Mouse (Mus musculus) retina, postnatal 1 day (tissue): ENCODE results near the gene Rabl6.
A peak's percentile ranks its signal among the peaks of the same experiment; 100 is the strongest.

Source experiments
- DNase-seq: peaks from one replicate; pipeline ENCODE4 v3.0.0-alpha.2; 2012

The Rabl6 gene

GRCm38 (mm10) chr2:25588227-25588907, 20.0 kb downstream of the Rabl6 start:
- no peak for DNase-seq

DNA sequence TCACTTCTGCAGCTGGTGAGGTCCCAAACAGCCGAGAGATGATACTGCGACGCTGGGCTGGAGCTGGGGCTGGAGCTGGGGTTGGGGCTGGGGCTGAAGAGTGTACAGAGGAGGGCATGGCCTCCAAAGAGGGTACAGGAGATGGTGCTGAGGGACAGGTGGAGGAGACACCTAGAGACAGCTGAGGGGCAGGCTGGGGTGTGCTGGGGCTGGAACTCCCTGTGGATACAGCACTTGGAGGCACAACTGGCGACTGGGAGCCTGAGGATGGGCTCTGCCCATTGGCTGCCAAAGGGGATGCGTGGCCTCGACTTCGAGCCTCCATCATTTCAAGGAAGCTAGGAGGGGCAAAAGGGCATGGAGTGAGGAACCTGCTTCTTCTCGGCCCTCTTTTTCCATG, 21.0 kb downstream of the Rabl6 start:
- no peak for DNase-seq

GRCm38 (mm10) chr2:25585601-25586000, 22.7 kb downstream of the Rabl6 start:
- no peak for DNase-seq

DNA sequence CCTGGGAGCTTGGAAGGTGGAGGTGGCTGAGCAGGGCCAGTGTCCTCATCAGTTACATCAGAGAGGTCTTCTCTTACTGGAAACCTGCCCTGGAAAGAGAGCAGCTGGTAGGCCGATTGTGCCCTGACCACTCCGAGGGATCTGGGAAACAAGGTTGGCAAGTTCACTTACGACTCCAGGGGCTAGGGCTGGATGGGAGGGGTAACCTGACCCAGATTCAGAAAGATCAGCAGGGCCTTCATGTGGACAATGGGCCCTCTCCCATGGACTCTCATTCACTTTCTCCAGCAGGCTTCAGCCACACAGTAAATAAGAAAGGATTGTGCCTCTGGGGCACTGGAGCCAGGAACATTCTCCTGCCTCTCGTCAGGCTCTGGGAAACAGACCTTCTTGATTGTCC, 23.5 kb downstream of the Rabl6 start:
- DNase-seq, result no peak

DNA sequence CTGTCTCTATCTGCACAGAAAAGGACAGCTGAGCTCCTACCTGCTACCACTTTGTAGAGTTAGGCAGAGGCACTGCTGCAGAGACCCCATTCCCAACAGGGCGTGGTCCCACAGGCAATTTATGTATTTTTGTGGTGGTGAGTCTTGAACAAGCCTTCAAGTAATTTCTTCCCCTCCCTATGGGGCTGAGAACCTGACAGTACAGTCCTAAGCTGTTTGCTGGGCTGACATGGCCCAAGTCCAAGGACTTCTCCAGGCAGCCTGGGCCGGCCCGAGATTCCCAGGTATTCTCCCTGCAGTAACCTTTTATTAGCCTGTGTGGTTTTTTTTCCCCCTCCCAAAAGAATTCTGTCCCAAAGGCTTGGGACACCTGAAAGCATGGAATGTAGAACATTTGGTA, 24.2 kb downstream of the Rabl6 start:
- DNase-seq, result no peak

- DNase-seq, result no peak
These were observed 24.8 kb downstream of the Rabl6 start for GRCm38 (mm10) chr2:25583571-25583970.

GRCm38 (mm10) chr2:25583120-25583481, 25.2 kb downstream of the Rabl6 start:
- DNase-seq, result no peak

GRCm38 (mm10) chr2:25582466-25583119, 25.7 kb downstream of the Rabl6 start:
- peak; percentile 50 for DNase-seq

DNA sequence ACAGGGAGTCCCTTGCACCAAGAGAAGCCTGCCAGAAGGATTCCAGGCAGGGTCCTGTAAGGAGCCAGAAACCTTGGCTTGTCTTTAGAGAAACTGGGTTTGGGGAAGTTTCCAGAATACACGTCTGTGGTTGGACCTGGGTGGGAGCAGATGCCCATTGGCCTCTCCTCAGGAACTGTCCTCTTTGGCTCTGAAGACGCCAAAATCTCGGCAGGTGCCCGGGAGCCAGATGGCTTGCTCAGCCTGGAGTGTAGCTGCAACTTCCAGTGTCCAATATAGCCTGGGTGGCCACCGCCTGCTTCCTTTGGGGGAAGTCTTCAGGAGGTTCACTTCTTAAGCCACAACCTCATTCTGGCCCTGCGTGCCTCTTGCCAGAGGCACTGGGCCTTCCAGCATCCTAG, 26.4 kb downstream of the Rabl6 start:
- DNase-seq, result no peak

GRCm38 (mm10) chr2:25581294-25581864, 26.9 kb downstream of the Rabl6 start, which contains the start of gene Ajm1:
Gene Ajm1, minus strand, starts transcription at chr2:25581757.
- peak; percentile 76 for DNase-seq

DNA sequence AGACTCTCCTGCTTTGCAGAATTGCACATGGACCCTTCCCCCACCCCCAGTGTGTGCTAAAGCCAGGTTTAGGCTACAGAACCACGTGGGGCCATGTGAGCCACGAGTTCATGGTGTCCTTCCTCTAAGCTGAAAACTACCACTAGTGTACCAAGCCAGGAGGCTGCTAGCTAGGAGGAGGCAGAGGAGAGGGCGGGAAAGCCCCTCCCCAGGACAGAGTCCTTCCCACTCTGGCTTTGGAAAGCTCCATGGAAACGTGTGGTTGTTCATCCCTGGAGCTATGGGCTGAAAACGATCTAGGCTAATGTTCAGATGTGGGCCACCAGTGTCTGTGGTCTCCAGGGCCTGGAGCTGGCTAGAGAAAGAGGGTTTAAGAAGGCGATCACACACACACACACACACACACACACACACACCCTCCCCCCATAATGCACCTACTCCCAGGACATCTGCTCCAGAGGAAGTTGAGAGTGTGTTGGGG, 27.7 kb downstream of the Rabl6 start:
- no peak for DNase-seq

- peak; percentile 55 for DNase-seq
These were observed 28.4 kb downstream of the Rabl6 start for GRCm38 (mm10) chr2:25579737-25580460.

- peak; percentile 30 for DNase-seq
These were observed 29.3 kb downstream of the Rabl6 start for GRCm38 (mm10) chr2:25578796-25579736.

DNA sequence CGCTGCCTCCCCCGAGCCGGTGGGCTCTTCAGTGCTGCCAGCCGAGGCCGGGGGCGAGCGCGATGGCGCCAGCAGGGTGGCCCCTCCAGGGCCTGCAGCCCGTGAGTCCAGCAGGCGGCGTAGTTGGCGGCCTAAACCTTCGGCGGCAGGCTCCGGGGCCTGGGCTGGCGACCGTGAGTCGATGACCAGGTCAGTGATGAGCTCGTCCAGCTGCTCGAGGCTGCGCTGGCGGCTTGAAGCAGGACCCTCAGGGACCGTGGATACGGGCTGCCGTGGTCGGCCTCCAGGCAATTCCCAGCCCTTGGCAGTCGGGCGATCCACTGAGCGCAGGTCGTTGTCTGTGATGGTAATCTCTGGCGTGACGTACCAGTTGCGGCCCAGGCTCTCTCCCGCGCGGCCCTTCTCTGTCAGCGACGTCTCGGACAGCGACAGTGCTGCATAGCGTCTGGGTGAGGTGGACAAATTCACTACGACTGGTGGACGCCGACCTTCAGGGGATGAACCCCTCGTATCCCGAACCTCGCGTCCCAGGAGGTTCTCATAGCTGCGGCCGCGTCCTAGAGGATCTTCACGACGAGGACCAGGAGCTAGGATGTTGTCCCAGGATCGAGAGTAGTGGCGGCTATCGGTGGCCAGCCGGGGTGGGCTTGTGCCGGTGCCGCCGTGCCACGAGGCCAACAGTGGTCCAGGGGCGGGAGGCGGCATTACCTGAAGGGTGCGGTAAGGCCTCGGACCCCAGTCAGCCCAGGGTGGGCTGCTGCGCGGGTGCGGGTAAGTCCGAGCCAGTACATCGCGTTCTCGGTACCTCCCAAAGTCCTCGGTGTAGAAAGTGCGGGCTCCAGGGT, 30.1 kb downstream of the Rabl6 start:
- DNase-seq, result peak; percentile 63

DNA sequence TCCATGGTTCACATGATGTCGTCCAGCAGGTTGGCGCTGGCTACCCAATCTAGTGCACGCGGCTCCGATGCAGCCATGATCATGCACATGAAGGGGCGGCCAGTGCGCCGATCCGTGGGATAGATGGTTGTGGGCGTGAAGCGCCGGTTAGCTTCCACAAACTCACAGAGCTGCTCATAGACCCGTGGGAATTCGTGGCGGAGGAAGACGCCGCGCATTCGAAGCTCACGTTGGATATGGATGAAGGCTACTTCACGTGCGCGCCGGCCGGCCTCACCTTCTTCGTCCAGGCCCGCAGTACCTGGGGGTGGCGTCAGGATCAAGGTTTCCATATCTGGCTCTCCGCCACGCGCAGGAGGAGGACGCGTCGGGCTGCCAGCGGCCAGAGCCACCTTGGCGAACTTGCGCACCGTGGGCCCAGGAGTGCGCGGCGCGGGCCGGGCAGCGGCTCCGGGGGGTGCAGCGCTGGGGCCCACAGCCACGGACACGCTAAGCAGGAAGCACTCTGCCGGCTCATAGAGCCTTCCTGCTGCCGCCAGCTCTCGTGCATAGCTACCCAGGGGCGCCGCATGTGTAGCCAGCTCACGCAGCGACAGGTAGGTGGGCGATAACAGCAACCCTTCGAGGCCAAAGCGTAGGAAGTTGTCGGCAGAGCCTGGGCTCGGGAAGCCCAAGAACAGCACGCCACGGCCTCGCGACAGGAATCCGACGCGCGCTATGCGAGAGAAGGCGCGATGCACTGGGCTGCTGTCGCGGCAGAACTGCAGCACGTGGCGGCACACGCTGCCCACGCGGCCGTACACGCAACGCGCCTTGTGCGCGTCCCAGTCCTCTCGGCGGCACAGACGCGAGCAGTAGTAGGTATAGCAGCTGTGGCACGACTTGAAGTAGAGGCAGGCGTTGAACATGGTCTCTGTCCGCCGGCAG, 31.1 kb downstream of the Rabl6 start:
- DNase-seq, result peak; percentile 54

DNA sequence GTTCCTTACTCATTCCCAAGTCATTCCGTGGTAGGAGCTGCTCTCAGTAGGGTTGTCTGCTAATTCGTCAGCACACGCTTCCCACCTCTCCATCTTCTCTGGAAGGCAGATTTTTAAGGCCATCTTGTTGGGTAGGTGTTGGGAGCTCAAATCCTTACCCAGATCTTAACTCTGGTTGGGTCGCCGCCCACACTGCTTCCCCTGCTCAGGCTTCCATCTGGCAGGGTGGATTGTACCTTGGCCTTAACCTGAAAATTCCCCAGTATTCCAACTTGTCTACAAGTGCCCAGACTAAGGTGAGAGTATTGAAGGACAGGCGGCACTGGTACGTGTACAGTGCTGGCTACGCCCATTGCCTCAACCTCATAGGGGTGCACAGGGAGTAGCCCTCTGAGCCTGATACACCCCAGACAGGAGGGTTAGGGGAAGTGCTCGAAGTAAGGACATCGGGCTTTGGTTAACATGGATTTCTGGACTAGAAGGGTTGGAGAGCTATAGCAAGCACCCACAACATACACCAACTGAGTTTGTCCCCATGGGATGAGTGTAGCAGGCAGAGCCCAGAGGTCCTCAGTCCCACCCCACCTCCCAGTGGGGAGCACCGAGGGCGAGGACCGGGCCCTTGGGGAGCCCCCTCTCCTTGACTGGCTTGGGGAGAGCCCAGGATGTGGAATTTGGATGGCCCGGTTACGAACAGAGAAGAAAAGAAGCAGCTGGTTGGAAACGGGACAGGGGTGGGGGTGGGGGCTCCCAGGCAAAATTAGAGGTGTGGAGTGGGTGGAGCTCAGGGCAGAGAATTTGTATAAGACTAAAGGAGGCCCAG, 32.1 kb downstream of the Rabl6 start:
- no peak for DNase-seq

GRCm38 (mm10) chr2:25575432-25576027, 32.8 kb downstream of the Rabl6 start:
- no peak for DNase-seq

DNA sequence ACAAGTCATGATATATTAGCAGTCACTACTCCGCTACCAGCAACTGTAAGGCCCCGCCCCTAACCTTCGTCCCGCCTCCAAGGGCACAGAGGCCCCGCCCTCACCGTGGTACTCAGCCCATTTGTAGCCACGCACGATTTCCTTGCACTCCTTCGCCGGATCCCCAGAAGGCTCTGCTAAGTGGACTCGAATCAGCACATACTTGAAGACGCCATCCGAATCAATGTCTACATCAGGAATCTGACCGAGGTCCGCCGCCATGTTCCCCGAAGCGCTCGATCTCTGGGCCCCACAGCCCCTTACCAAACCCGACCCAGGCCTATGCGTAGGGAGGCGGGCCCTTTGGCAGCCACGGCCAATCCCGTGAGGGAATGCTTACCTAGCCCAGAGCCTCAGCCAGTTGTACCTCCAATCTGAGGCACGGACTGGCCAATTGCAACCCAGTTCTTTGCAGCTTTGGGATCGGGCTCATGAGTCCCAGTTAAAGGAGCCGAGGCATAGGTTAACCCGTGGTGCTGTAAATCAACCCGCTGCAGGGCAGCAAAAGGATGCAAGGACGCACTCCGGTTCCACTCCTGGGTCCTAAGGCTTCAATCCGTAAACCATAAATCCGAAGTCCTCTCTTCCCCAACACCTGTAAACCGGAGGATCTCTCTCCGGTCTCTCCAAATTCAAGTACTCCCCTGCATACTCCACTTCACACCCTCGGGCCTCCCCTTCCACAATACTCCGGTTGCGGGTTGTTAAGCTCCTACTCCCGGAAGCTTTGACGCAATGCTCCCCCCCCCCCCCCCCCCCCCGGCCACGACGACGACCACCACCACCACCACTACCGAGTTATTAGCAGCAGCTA, 33.5 kb downstream of the Rabl6 start, which contains the start of the genes Mamdc4 and Phpt1:
Gene Mamdc4 (minus strand): TSS at position 267 of the 853 bp plus-strand sequence.
Gene Phpt1 (minus strand): TSS at position 646 of the 853 bp plus-strand sequence.
- peak; percentile 99 for DNase-seq
